Mouse (Mus musculus) monocyte, adult 5-6 weeks (primary cell): ENCODE measurements around the gene Gm49320. TPM values are rescaled to one million over a fixed set of nuclear protein-coding genes. Genes with fewer than 3 reads are reported as not detected.

Experiments
- total RNA-seq: library from RNA; stranded (forward); fragments of 200-1000, 200-491, 200-594 nt; gene quantifications from 3 replicates; pipeline ENCODE4 v1.2.3, GENCODE M21; 2017

Gene Gm49320
- total RNA-seq, 1 experiment from 2014 or later, result not detected

Other genes with a start within 250 kb of the Gm49320 start
- gene Cd209f, start 133.0 kb upstream of the Gm49320 start, total RNA-seq, result not detected in 3 replicates
- gene Cd209g, start 104.8 kb upstream of the Gm49320 start, total RNA-seq, result not detected in 3 replicates
- 3.0 to 14.6 TPM (median 7.6 TPM) in 3 replicates for gene Evi5l, start 72.3 kb upstream of the Gm49320 start, total RNA-seq
- gene Prr36, start 21.4 kb upstream of the Gm49320 start, total RNA-seq, result 0.19 TPM in 1 of 3 replicates, not detected in the others
- gene Lrrc8e, start 12.0 kb upstream of the Gm49320 start, total RNA-seq, result 0.11 to 0.19 TPM in 2 of 3 replicates, not detected in the other
- gene Map2k7, start 125 bp upstream of the Gm49320 start, total RNA-seq, result 42.6 to 60.0 TPM (median 43.3 TPM) in 3 replicates
- 0.95 to 1.8 TPM (median 0.97 TPM) in 3 replicates for gene Tgfbr3l, start 9.3 kb downstream of the Gm49320 start, total RNA-seq
- 4.6 to 7.5 TPM (median 6.2 TPM) in 3 replicates for gene Snapc2, start 14.2 kb downstream of the Gm49320 start, total RNA-seq
- gene Ctxn1, start 20.4 kb downstream of the Gm49320 start, total RNA-seq, result 0.29 to 1.5 TPM in 2 of 3 replicates, not detected in the other
- gene Timm44, start 37.0 kb downstream of the Gm49320 start, total RNA-seq, result 55.0 to 89.8 TPM (median 63.5 TPM) in 3 replicates
- gene Ccl25, start 86.3 kb downstream of the Gm49320 start, total RNA-seq, result 9.8 to 27.9 TPM (median 17.7 TPM) in 3 replicates
- 44.2 to 65.5 TPM (median 46.9 TPM) in 3 replicates for gene Elavl1, start 86.5 kb downstream of the Gm49320 start, total RNA-seq